Mouse (Mus musculus) natural killer cell, adult 2 months (primary cell): ENCODE results near the gene Ralgapa2.

Source experiments
- DNase-seq, 2 experiments: peaks; one replicate each; pipeline ENCODE4 v3.0.0; 2022; ENCODE audit warnings: low spot score in 2 of 2

Gene Ralgapa2

GRCm38 (mm10) chr2:146511911-146512580 lies at the start of gene Ralgapa2:
Ralgapa2 (minus strand) TSS chr2:146512344.
- DNase-seq = peak; percentile 99

GRCm38 (mm10) chr2:146561505-146561904 lies 49.4 kb upstream of the Ralgapa2 start:
- DNase-seq = no peak

GRCm38 (mm10) chr2:146560633-146561043 lies 48.5 kb upstream of the Ralgapa2 start:
- DNase-seq = no peak

DNA sequence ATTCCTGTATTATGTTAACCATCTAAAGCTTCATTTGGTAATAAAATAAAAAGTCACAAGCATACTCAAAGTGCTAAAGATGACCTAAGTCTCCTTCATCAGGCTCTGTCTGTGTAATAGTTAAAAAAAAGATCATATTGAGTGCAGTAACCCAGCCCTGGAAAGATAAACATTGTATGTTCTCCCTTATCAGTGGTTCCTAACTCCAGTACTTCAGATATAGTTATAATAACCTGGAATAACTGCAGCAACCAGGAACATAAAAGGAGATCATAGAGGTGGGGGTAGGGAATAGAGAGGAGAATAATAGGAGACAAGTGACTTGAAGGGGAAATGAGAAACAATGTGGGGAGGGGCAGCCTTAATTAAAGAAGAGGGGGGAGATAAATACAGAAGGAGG lies 44.0 kb upstream of the Ralgapa2 start:
- DNase-seq = no peak

DNA sequence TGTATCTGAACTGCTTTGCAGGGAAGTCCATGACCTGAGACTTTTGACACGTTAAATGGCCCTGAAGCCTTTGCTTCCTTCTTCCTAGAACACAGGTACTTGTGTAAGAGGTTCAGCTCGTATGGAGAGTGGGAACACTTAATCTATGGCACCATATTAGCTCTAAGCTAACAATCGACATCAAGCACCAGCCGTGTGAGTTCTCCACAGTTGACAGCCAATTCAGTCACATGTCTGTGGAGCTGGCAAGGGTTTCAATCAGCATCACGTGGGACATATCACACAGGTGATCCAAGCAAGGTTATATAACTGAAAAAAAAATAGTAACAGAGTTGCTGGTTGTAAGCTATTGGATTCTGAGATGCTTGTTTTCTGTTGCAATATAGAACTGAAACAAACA lies 43.2 kb upstream of the Ralgapa2 start:
- DNase-seq = no peak

GRCm38 (mm10) chr2:146553701-146554100 lies 41.6 kb upstream of the Ralgapa2 start:
- DNase-seq = no peak

GRCm38 (mm10) chr2:146551818-146552217 lies 39.7 kb upstream of the Ralgapa2 start:
- no peak for DNase-seq

DNA sequence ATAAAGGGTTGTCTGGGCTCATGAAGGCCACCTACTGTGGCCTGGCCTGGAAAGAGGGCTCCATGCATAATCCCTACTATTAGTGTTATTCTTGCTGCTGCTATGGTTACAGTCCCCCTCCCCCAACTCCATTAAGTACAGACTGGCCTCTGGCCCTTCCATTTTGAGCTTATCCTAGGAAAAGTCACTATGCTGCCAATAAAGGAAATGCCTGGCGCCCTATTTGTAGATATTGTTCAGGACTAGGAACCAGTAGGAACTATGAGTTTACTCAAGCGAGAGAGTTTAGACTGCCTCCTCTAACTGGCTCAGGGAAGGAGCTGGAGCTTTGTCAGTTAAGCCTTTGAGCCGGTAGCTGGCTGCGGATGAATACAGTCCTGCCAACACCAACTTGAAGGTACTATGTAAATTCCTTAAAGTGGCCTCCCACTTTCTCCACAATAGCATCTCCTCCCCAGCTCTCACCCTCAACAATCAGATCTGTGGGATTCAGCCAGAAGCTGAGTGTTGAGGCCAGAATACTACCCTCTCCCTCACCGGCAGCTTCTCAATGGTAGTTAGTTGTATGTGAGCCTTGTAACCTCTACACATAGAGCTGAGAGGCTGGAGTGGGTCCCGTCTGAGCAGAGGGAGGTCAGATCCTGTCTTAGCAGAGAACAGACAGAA lies 37.1 kb upstream of the Ralgapa2 start:
- no peak for DNase-seq

DNA sequence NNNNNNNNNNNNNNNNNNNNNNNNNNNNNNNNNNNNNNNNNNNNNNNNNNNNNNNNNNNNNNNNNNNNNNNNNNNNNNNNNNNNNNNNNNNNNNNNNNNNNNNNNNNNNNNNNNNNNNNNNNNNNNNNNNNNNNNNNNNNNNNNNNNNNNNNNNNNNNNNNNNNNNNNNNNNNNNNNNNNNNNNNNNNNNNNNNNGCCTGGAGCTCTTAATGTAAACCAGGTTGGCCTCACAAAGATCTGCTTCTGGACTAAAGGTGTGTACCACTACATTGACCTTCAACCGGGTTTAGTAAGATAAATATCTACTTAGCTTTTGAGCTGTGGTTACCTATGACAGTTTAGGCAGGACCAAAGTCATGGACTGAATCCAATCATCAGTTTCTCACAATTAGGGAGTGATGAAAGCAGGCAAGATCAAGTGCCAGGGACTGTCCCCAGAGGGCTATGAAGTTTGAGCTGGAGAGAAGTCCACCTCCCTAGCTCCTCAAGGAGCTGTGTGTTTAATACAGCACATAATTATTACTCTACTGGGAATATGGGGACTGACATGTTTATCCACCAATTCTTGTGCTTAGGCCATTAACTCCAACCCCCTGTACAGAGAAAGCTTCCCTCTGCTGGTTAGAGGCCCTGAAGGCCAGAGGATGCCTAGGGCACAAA lies 32.1 kb upstream of the Ralgapa2 start:
- no peak for DNase-seq

DNA sequence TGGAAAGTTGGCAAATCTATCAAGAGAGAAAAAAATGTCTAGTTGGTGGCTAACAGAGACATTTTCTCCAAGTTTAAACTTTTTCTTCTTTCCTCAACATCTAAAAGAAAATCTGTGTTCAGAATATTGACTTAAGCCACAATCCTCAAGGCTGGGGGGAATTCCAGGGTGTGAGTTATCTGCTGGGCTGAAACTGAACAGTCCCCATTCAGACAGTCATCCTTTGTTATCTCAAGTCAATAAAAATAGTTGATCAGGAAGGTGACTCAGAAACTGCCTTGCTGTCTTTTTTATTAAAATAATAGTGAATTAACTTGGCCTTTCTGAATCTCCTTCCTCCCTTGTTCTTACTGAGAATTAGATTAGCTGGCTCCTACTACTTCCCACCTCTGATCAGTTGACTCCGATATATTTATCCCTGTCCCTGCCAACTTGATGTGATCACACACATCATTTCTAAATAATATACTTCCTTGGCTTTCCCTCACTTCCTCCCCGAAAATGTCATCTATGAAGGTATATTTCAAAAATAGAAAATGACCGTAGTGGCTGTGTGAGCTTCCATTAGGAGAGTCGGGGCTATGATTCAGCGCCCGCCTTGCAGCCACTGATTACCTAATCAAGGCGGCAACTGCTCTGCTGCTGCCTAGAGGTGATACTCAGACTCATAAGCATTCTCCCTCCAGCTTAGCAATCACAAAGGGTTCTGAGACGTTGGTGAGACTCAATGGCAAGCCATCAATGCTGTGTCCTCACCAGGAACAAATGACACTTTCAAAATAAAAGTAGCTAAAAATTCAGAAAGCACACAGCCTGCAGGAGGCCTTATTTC lies 21.2 kb upstream of the Ralgapa2 start:
- DNase-seq = no peak

- DNase-seq = no peak
These were observed 20.3 kb upstream of the Ralgapa2 start for GRCm38 (mm10) chr2:146532493-146532892.

- DNase-seq = no peak
These were observed 13.3 kb upstream of the Ralgapa2 start for GRCm38 (mm10) chr2:146525483-146525882.

- no peak for DNase-seq
These were observed 12.7 kb upstream of the Ralgapa2 start for GRCm38 (mm10) chr2:146524685-146525415.

GRCm38 (mm10) chr2:146516894-146517293 lies 4.8 kb upstream of the Ralgapa2 start:
- no peak for DNase-seq

DNA sequence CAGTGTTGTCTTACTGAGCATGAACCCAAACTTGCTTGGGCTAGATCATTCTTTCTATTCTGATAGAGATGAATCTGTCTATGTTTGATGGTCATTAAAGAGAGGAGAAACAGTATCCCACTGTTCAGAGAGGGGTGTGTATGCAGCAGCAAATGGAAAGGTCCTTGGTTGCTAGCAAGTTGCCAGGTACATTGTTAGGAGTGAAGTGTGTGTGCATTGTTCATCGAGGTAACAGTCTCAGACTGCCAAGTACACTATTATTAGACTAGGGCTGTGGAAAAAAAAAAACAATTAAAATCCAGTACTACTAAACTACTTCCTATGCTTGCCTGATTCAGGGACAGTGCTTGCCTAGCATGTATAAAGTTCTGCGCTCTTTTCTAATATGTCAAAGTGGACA lies 2.9 kb upstream of the Ralgapa2 start:
- DNase-seq = no peak

DNA sequence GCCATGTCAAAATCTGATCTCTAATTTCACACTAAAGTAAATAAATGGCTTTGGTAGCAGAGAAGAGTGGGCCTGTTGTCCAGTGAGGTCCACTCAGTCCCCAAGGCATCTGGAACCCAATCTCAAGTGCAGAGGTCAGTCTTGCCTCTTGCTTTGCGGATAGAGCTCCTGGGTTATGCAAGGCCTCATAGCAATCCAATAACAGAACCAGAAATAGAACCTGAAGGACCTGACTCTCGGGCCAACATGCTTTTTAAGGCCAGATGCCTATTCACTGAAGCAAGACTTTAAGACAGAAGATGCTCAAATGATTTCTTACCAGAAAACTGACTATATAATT lies 407 bp upstream of the Ralgapa2 start:
- DNase-seq = no peak

DNA sequence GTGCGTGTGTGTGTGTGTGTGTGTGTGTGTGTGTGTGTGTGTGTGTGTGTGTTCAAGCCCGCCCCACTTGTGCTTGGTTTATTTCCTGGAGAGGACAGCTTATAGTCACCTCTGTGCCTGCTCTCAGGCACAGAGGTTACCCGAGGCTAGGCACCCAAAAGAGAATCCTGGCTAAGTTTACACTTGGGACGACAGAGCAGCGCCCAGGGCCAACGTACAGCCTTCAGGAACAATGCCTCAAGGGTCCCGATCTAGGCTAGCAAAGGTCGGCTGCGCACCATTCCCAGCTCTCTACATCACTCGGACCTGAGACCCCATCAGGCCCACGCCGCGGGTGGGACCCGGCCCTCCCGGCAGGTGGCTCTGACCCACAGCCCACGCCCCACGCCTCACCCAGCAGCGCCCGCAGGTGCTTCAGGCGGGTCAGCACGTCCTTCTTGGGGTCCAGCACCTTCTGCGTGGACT lies 711 bp downstream of the Ralgapa2 start:
- peak; percentile 21 to 31 for DNase-seq

DNA sequence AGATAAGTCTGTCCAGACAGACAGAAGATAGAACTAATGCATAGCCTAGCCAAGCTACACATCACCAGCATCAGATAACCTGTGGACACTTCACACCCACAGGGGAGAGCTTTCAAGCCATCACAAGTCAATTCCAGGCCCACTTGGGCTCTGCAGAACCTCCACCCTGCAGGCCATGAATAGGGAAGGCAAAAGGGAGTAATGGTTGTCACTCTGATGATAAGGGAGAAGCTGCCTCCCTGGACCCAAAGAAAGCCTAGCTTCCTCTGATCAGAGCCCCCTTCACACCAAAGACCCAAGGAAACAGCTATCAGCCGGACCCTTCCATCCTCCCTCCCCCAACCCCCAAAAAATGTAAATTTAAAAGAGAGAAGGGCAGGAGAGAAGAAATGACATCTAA lies 1.4 kb downstream of the Ralgapa2 start:
- no peak for DNase-seq

GRCm38 (mm10) chr2:146502578-146503311 lies 9.4 kb downstream of the Ralgapa2 start:
- no peak for DNase-seq

DNA sequence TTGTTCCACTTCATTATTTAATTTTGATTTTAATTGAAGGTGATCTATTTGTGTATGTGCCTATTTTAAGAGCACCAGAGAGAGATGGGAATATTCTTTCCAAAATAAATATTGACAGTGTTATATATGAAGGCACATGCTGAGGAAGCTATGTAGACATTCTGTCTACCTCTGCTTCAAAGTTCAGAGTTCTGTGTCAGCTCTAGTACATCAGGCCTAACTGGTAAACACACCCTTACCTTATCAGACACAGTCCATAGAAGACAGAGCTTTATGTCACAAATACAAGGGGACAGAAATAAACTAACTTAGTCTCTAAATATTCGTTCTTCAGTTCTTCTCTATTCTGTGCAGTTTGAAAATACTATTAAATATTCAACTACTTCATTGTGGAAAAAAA lies 12.1 kb downstream of the Ralgapa2 start:
- no peak for DNase-seq

DNA sequence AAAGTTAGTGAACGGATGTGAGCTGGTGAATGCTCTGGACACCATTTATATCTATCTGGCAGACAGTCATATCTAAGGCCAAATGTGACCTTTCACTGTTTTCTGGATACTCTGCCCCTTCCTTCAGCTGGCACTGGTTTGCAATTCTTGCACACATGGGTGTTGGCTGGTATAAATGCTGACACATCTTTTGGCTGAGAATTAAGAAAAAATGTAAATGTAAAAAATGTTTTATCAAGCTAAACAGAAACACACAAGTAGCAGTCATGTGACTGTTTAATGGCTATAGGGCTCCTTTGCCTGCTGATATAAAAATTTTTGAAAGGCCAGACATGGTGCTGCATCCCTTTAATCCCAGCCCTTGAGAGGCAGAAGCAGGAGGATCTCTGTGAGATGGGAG lies 13.0 kb downstream of the Ralgapa2 start:
- no peak for DNase-seq
